In genomic region chr1:37075759-37076158, GRCm38 (mm10) we compare ENCODE assay signal across 30 mouse cellular contexts. TPM values are rescaled to one million over a fixed set of nuclear protein-coding genes. Genes with fewer than 3 reads are reported as not detected.
"Had no signal": no experiment of that assay in that cellular context is flagged by ENCODE, and none has a peak within 500 bp of the region (broad histone marks: within the 10 kb centered on the region; RNA-seq: fewer than 3 reads in every experiment).

No protein-coding gene starts in this region.

- H3K27me3 ChIP-seq: heart, embryonic 13.5 days; heart, embryonic 15.5 days; hindbrain, embryonic 13.5 days; hindbrain, embryonic 15.5 days; kidney, embryonic 15.5 days; limb, embryonic 12.5 days; liver, embryonic 13.5 days; liver, embryonic 15.5 days had no signal

- H3K9me3 ChIP-seq: heart, embryonic 13.5 days; heart, embryonic 15.5 days; hindbrain, embryonic 13.5 days; hindbrain, embryonic 15.5 days; kidney, embryonic 15.5 days; limb, embryonic 10.5 days; limb, embryonic 12.5 days; liver, embryonic 13.5 days; liver, embryonic 15.5 days had no signal

- DNase-seq: gastrocnemius, postnatal 14 days; gastrocnemius, postnatal 36 days; heart, adult 11 months; heart, adult 2 months; heart, postnatal 14 days; heart, postnatal 36 days; kidney, adult 11 months; kidney, adult 2 months; kidney, adult 9 months; kidney, postnatal 10 days; kidney, postnatal 25 days; kidney, postnatal 4 days; layer of hippocampus, postnatal 36 days; liver; liver, embryonic 13.5 days; liver, postnatal 0 days had no signal

- H3K9ac ChIP-seq: heart, embryonic 13.5 days; heart, embryonic 15.5 days; hindbrain, embryonic 13.5 days; hindbrain, embryonic 15.5 days; kidney, embryonic 15.5 days; limb, embryonic 12.5 days; liver, embryonic 13.5 days; liver, embryonic 15.5 days; liver, postnatal 0 days had no signal

- H3K4me2 ChIP-seq: heart, embryonic 11.5 days; heart, embryonic 13.5 days; heart, embryonic 15.5 days; hindbrain, embryonic 13.5 days; hindbrain, embryonic 15.5 days; kidney, embryonic 15.5 days; limb, embryonic 12.5 days; liver, embryonic 11.5 days; liver, embryonic 13.5 days; liver, embryonic 15.5 days had no signal

- H3K27ac ChIP-seq: heart, adult 2 months; heart, embryonic 13.5 days; heart, embryonic 15.5 days; hindbrain, embryonic 13.5 days; hindbrain, embryonic 15.5 days; hindbrain, postnatal 0 days; kidney, embryonic 15.5 days; layer of hippocampus, adult 2 months; limb, embryonic 10.5 days; limb, embryonic 12.5 days; liver, embryonic 13.5 days; liver, embryonic 15.5 days had no signal

- H3K4me1 ChIP-seq: hindbrain, embryonic 13.5 days; hindbrain, embryonic 15.5 days; kidney, embryonic 15.5 days; limb, embryonic 10.5 days; limb, embryonic 12.5 days; liver, embryonic 13.5 days; liver, embryonic 15.5 days had no signal

- ATAC-seq: hindbrain, postnatal 0 days; intestine, embryonic 16.5 days; liver, postnatal 0 days had no signal

- H3K36me3 ChIP-seq: heart, embryonic 13.5 days; heart, embryonic 15.5 days; hindbrain, embryonic 13.5 days; hindbrain, embryonic 15.5 days; kidney, embryonic 15.5 days; limb, embryonic 10.5 days; limb, embryonic 12.5 days; liver, embryonic 13.5 days; liver, embryonic 15.5 days had no signal

- H3K4me3 ChIP-seq: heart, adult 2 months; heart, embryonic 13.5 days; heart, embryonic 15.5 days; hindbrain, embryonic 13.5 days; hindbrain, embryonic 15.5 days; kidney, embryonic 15.5 days; layer of hippocampus, adult 2 months; limb, embryonic 10.5 days; limb, embryonic 12.5 days; liver, embryonic 13.5 days; liver, embryonic 15.5 days had no signal

RNA-seq across cellular contexts. Expression of gene Vwa3b, which starts 49.4 kb away (rescaled TPM):
- total RNA-seq: hematopoietic stem cell, adult 5-6 weeks had no signal
- polyA plus RNA-seq: heart, embryonic 11.5 days; kidney, embryonic 15.5 days; liver, embryonic 11.5 days; liver, embryonic 13.5 days; liver, embryonic 15.5 days had no signal
